Comparison of ENCODE assay signal across 9 mouse cellular contexts in the genomic region with DNA sequence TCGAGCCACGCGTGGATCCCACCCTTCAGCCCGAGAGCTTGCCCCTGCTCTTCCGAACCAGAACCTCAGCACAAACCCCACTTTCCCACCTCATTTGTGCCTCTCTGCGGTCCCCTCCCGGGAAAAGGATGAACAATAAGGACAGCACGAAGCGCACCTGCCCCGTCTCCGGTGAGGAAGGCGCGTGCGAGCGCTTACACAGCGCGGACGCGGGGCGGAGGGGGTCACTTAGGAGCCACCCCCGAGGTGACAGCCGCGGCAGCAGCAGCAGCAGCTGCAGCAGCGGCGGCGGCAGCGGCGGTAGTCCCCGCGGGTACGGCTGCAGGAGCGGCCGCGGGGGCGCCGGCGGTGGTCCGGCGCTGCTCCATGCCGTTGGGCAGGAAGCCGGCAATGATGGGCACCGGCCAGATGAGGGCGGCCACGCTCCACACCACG. TPM values are rescaled to one million over a fixed set of nuclear protein-coding genes. Genes with fewer than 3 reads are reported as not detected.
DNase-seq lines count a peak whose midpoint lies in the region; ATAC-seq and TF ChIP-seq lines count a peak whose summit lies in the region.
"Had no signal": no experiment of that assay in that cellular context is flagged by ENCODE, and none has a peak within 500 bp of the region (broad histone marks: within the 10 kb centered on the region; RNA-seq: fewer than 3 reads in every experiment).

No protein-coding gene starts in this region.

- no peak for TF ChIP-seq POLR2A in limb, embryonic 14.5 days (IDR thresholded peaks at IDR 0.05; ENCODE audit: borderline replicate concordance, extremely low read depth, insufficient read depth, insufficient read length)
- TF ChIP-seq POLR2A in myocyte (IDR thresholded peaks at IDR 0.05; ENCODE audit: insufficient read length, low read depth), result no peak

- H3ac ChIP-seq in myocyte (ENCODE audit: control insufficient read depth, insufficient read length), result peak overlapping the region; percentile 61

- H3K27me3 ChIP-seq in forebrain, embryonic 10.5 days (ENCODE audit: poor library complexity, severe bottlenecking), result peaks cover 55% of the 10 kb centered on the region
- H3K27me3 ChIP-seq in hindbrain, embryonic 13.5 days, result peaks cover 22% of the 10 kb centered on the region
- peaks cover 19% of the 10 kb centered on the region for H3K27me3 ChIP-seq in limb, embryonic 14.5 days (ENCODE audit: control insufficient read depth, insufficient read depth, low read length)
- H3K27me3 ChIP-seq in myocyte (ENCODE audit: control insufficient read depth, insufficient read depth, insufficient read length), result no peaks in the 10 kb centered on the region

- H3K36me3 ChIP-seq in forebrain, embryonic 10.5 days (replicated peaks), result no peaks in the 10 kb centered on the region
- no peaks in the 10 kb centered on the region for H3K36me3 ChIP-seq in hindbrain, embryonic 13.5 days
- H3K36me3 ChIP-seq in limb, embryonic 14.5 days (ENCODE audit: control insufficient read depth, insufficient read depth, low read length), result no peaks in the 10 kb centered on the region
- no peaks in the 10 kb centered on the region for H3K36me3 ChIP-seq in myocyte (ENCODE audit: control insufficient read depth, insufficient read depth)

- H3K79me2 ChIP-seq in myocyte (ENCODE audit: control insufficient read depth, insufficient read depth), result no peaks in the 10 kb centered on the region

- no peaks in the 10 kb centered on the region for H3K9me3 ChIP-seq in forebrain, embryonic 10.5 days
- no peaks in the 10 kb centered on the region for H3K9me3 ChIP-seq in hindbrain, embryonic 13.5 days
- H3K9me3 ChIP-seq in limb, embryonic 14.5 days (ENCODE audit: control insufficient read depth, low read length), result no peaks in the 10 kb centered on the region

- ATAC-seq in hindbrain, embryonic 13.5 days (ENCODE audit: low FRiP score), result peak; percentile 26
- ATAC-seq in limb, embryonic 14.5 days (ENCODE audit: low FRiP score, low read depth), result peak; percentile 79

- peak; percentile 87 for DNase-seq in gastrocnemius, adult 2 months
- no peak for DNase-seq in gastrocnemius, postnatal 25 days
- DNase-seq in adrenal gland, postnatal 10 days, result peak; percentile 87
- DNase-seq in forebrain, embryonic 10.5 days (ENCODE audit: extremely low spot score, low spot score), result peak; percentile 89
- peak; percentile 5 for DNase-seq in limb, embryonic 14.5 days (ENCODE audit: low spot score)
- DNase-seq in testis, postnatal 14 days (ENCODE audit: low spot score), result peak; percentile 65

- H3K4me3 ChIP-seq in gastrocnemius, adult 2 months, result peak overlapping the region; percentile 89
- peak overlapping the region; percentile 73 for H3K4me3 ChIP-seq in forebrain, embryonic 10.5 days
- peak overlapping the region; percentile 81 for H3K4me3 ChIP-seq in hindbrain, embryonic 13.5 days
- H3K4me3 ChIP-seq in limb, embryonic 14.5 days (replicated peaks; ENCODE audit: low read length), result peak overlapping the region; percentile 74
- H3K4me3 ChIP-seq in myocyte, result peak overlapping the region; percentile 20

- H3K9ac ChIP-seq in hindbrain, embryonic 13.5 days, result peak overlapping the region; percentile 90
- H3K9ac ChIP-seq in limb, embryonic 14.5 days (ENCODE audit: low read depth, low read length, severe bottlenecking), result peak overlapping the region; percentile 70

- WGBS in forebrain, embryonic 10.5 days, result under 1% methylated on average over 45 of the region's 45 CpGs
- WGBS in hindbrain, embryonic 13.5 days, result 1% methylated on average over 45 of the region's 45 CpGs
- under 1% methylated on average over 42 of the region's 45 CpGs for WGBS in limb, embryonic 14.5 days

- peak; percentile 88 for TF ChIP-seq CTCF in gastrocnemius, adult 2 months (IDR thresholded peaks at IDR 0.05)

- intact Hi-C loops in gastrocnemius, adult 2 months (cut with DNase I), result loop anchor here (2.0 to 10.0 kb wide), 3 partner anchors 147 to 245 kb away; a partner anchor contains a TSS

- H3K27ac ChIP-seq in gastrocnemius, adult 2 months, result peak overlapping the region; percentile 20; the same call in 1 of the 2 replicates
- peak overlapping the region; percentile 82 for H3K27ac ChIP-seq in forebrain, embryonic 10.5 days
- peak overlapping the region; percentile 88 for H3K27ac ChIP-seq in hindbrain, embryonic 13.5 days
- H3K27ac ChIP-seq in limb, embryonic 14.5 days (replicated peaks; ENCODE audit: low read depth, low read length), result peak overlapping the region; percentile 58
- H3K27ac ChIP-seq: macrophage had no signal

- peaks cover 19% of the 10 kb centered on the region for H3K4me1 ChIP-seq in forebrain, embryonic 10.5 days
- H3K4me1 ChIP-seq in hindbrain, embryonic 13.5 days (replicated peaks), result peaks cover 8% of the 10 kb centered on the region; the same call in 1 of the 2 replicates
- H3K4me1 ChIP-seq in limb, embryonic 14.5 days (ENCODE audit: control insufficient read depth, insufficient read depth, low read length), result no peaks in the 10 kb centered on the region

- H3K4me2 ChIP-seq in hindbrain, embryonic 13.5 days, result peak overlapping the region; percentile 80
- H3K4me2 ChIP-seq in limb, embryonic 14.5 days (replicated peaks; ENCODE audit: low read depth, low read length, severe bottlenecking), result peak overlapping the region; percentile 94
- peak overlapping the region; percentile 70 for H3K4me2 ChIP-seq in myocyte (ENCODE audit: low read depth)

TF ChIP-seq in myocyte, 11 proteins besides CTCF, POLR2A, EP300 and RAD21:
- no peak for TF ChIP-seq TCF3 (IDR thresholded peaks at IDR 0.05; ENCODE audit: insufficient read length, low read depth)
- peak in 1 of 3 experiments; percentile 3 for TF ChIP-seq MYOG (IDR thresholded peaks at IDR 0.05; ENCODE audit: control insufficient read depth in 1 of 3, insufficient read depth in 1 of 3, insufficient read length in 2 of 3, low read depth in 2 of 3)
- TF ChIP-seq MYOD1 (IDR thresholded peaks at IDR 0.05; ENCODE audit: control insufficient read depth in 1 of 3, insufficient read length in 2 of 3, low read depth in 2 of 3), result peak in 2 of 3 experiments; percentile 0 to 46
TF ChIP-seq in myocyte: peak in this region for 2.

RNA-seq across cellular contexts. Expression of a gene that starts 1.1 kb away (rescaled TPM):
- total RNA-seq in gastrocnemius, adult 2 months (2021), result 1 to 10 TPM in 1 of 2 experiments, under 1 TPM in 1; 0.23 to 1.1 TPM
- total RNA-seq in gastrocnemius, postnatal 25 days (2021), result 1 to 10 TPM in 1 of 2 experiments, under 1 TPM in 1; 1.00 to 3.1 TPM
- total RNA-seq in adrenal gland, postnatal 10 days (2021), result 10 to 100 TPM; 13.6 to 16.1 TPM
- polyA plus RNA-seq in forebrain, embryonic 10.5 days (2016; fragmentation: Nextera tagmentation; extraction: Ambion mirVana), result 3.3 and 3.6 TPM in 2 replicates
- polyA plus RNA-seq in hindbrain, embryonic 13.5 days (2015; fragmentation: Nextera tagmentation; extraction: Ambion mirVana), result 22.0 and 24.5 TPM in 2 replicates
- polyA plus RNA-seq in limb, embryonic 14.5 days (2012; rRNA removed), result 32.0 and 54.9 TPM in 2 replicates
- 19.6 and 24.0 TPM in 2 replicates for polyA plus RNA-seq in limb, embryonic 14.5 days (2014; fragmentation: Nextera tagmentation; extraction: Ambion mirVana)
- polyA plus RNA-seq in myocyte (2012; fragmentation: generic; extraction: Trizol), result 14.0 TPM

RNA-seq across cellular contexts. Expression of a gene that starts 43.6 kb away (rescaled TPM):
- total RNA-seq in gastrocnemius, adult 2 months (2021), result not detected
- total RNA-seq in gastrocnemius, postnatal 25 days (2021), result not detected
- total RNA-seq in adrenal gland, postnatal 10 days (2021), result under 1 TPM; 0.48 to 0.99 TPM
- 1.8 TPM in 2 replicates for polyA plus RNA-seq in forebrain, embryonic 10.5 days (2016; fragmentation: Nextera tagmentation; extraction: Ambion mirVana)
- polyA plus RNA-seq in hindbrain, embryonic 13.5 days (2015; fragmentation: Nextera tagmentation; extraction: Ambion mirVana), result 0.09 and 0.16 TPM in 2 replicates
- 6.1 and 7.1 TPM in 2 replicates for polyA plus RNA-seq in limb, embryonic 14.5 days (2012; rRNA removed)
- polyA plus RNA-seq in limb, embryonic 14.5 days (2014; fragmentation: Nextera tagmentation; extraction: Ambion mirVana), result 9.1 and 9.3 TPM in 2 replicates
- not detected for polyA plus RNA-seq in myocyte (2012; fragmentation: generic; extraction: Trizol)
- polyA plus RNA-seq: macrophage had no signal

Comparison
In these comparisons a context has a peak if more than half of its experiments do, and no peak if none do; other contexts are left out.
1. H3K27ac ChIP-seq: peak in every context shown above with its lines; median percentile 88 in hindbrain, embryonic 13.5 days; 82 in forebrain, embryonic 10.5 days; 58 in limb, embryonic 14.5 days; 20 in gastrocnemius, adult 2 months.
2. H3K4me3 ChIP-seq: peak in every context shown above with its lines; median percentile 89 in gastrocnemius, adult 2 months; 81 in hindbrain, embryonic 13.5 days; 74 in limb, embryonic 14.5 days; 73 in forebrain, embryonic 10.5 days; 20 in myocyte.